Mouse (Mus musculus) embryo, embryonic 9.5 days (tissue): ENCODE data around the gene Zfp534.
A peak's percentile ranks its signal among the peaks of the same experiment; 100 is the strongest.
"Not testable (repeated sequence)": the region's sequence is repeated elsewhere in the genome, so short reads cannot be mapped to it uniquely, and the experiment has no call there.

Source experiments
- DNase-seq: peaks from one replicate; pipeline ENCODE4 v3.0.0-alpha.2; 2017; ENCODE audit errors: extremely low spot score

Gene Zfp534

GRCm38 (mm10) chr4:147702453-147702852, at the start of gene Zfp534:
Zfp534 (minus strand) TSS chr4:147702553.
- not testable (repeated sequence) for DNase-seq

GRCm38 (mm10) chr4:147746255-147746654, 43.9 kb upstream of the Zfp534 start:
- DNase-seq: not testable (repeated sequence)

- peak; percentile 45 for DNase-seq
Measured at GRCm38 (mm10) chr4:147738636-147739369, 36.5 kb upstream of the Zfp534 start.

- not testable (repeated sequence) for DNase-seq
Measured at GRCm38 (mm10) chr4:147655245-147655644, 47.1 kb downstream of the Zfp534 start.

- not testable (repeated sequence) for DNase-seq
Measured at GRCm38 (mm10) chr4:147647407-147647806, 54.9 kb downstream of the Zfp534 start.

GRCm38 (mm10) chr4:147642413-147642812, 59.9 kb downstream of the Zfp534 start, which contains the start of gene Zfp979:
Zfp979 (minus strand) TSS chr4:147642513.
- not testable (repeated sequence) for DNase-seq

GRCm38 (mm10) chr4:147641932-147642331, 60.4 kb downstream of the Zfp534 start:
- not testable (repeated sequence) for DNase-seq

- DNase-seq: not testable (repeated sequence)
Measured at GRCm38 (mm10) chr4:147633818-147634262, 68.5 kb downstream of the Zfp534 start.
